Mouse (Mus musculus): Measurements from ENCODE around the gene Mn1. TPM values are rescaled to one million over a fixed set of nuclear protein-coding genes. Genes with fewer than 3 reads are reported as not detected.
A peak's percentile ranks its signal among the peaks of the same experiment; 100 is the strongest.

Mn1 gene
- polyA plus RNA-seq, 1 experiment from 2014 or later, result 1.00 TPM

DNA sequence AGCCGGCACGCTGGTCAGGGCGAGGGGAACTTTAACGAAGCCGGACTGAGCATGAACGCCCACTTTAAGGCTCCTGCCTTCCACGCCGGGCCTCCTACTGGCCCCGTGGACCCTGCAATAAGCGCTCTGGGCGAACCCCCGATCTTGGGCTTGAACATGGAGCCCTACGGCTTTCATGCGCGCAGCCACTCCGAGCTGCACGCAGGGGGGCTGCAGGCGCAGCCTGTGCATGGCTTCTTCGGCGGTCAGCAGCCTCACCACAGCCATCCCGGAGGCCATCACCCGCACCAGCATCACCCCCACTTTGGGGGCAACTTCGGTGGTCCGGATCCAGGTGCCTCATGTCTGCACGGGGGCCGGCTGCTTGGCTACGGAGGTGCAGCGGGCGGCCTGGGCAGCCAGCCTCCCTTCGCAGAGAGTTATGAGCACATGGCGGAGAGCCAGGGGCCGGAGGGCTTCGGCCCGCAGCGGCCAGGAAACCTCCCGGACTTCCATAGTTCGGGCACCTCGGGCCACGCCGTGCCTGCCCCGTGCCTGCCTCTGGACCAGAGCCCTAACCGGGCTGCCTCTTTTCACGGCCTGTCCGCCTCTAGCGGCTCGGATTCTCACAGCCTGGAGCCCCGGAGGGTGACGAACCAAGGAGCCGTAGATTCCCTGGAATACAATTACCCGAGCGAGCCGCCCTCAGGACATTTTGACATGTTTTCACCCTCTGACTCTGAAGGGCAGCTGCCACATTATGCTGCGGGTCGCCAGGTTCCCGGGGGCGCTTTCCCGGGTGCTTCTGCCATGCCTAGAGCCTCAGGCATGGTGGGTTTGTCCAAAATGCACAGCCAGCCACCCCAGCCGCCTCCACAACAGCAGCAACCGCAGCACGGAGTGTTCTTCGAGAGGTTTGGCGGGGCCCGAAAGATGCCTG, 1.3 kb downstream of the Mn1 start:
- Histone ChIP-seq H3K4me3 (ENCODE audit: low read depth, low read length) (peak overlapping the region; percentile 62), H3K36me3 (replicated peaks; ENCODE audit: insufficient read depth, low read length) (no peaks in the 10 kb centered on the region; the same call in 1 of the 2 replicates), H3K9me3 (ENCODE audit: low read length) (no peaks in the 10 kb centered on the region), H3K27me3 (ENCODE audit: insufficient read depth, low read length) (peaks cover 69% of the 10 kb centered on the region), H3K27ac (ENCODE audit: low read depth) (no peak overlapping the region), H3K4me2 (ENCODE audit: low read depth, low read length) (peak overlapping the region; percentile 90), H3K4me1 (ENCODE audit: insufficient read depth) (peaks cover 9% of the 10 kb centered on the region), H3K9ac (replicated peaks) (0 out of 2 replicates have a peak overlapping the region, but pooled peaks have one; percentile 61)
- no peak for TF ChIP-seq EP300 (IDR thresholded peaks at IDR 0.05; ENCODE audit: low read depth)
- TF ChIP-seq CTCF (IDR thresholded peaks at IDR 0.05; ENCODE audit: low read depth), result no peak
- DNase-seq (no peak), ATAC-seq (no peak)
- 7% methylated on average over 48 of the region's 63 CpGs for WGBS (ENCODE audit: insufficient replicate concordance)

DNA sequence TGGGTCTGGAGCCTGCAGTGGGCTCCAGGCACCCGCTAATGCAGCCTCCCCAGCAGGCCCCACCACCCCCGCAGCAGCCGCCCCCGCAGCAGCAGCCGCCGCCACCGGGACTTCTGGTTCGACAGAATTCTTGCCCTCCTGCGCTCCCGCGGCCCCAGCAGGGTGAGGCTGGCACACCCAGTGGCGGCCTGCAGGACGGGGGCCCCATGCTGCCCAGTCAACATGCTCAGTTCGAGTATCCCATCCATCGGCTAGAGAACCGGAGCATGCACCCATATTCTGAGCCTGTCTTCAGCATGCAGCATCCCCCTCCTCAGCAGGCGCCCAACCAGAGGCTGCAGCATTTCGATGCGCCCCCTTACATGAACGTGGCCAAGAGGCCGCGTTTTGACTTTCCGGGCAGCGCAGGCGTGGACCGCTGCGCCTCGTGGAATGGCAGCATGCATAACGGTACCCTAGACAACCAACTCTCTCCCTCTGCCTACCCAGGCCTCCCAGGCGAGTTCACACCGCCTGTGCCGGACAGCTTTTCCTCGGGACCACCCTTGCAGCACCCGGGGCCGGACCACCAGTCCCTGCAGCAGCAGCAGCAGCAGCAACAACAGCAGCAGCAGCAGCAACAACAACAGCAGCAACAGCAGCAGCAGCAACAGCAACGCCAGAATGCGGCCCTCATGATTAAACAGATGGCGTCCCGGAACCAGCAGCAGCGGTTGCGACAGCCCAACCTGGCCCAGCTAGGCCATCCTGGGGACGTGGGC, 2.1 kb downstream of the Mn1 start:
- ATAC-seq (no peak), DNase-seq (no peak)
- Histone ChIP-seq H3K9me3 (ENCODE audit: low read length) (no peaks in the 10 kb centered on the region), H3K36me3 (replicated peaks; ENCODE audit: insufficient read depth, low read length) (no peaks in the 10 kb centered on the region; the same call in 1 of the 2 replicates), H3K27me3 (ENCODE audit: insufficient read depth, low read length) (peaks cover 69% of the 10 kb centered on the region), H3K4me1 (ENCODE audit: insufficient read depth) (peaks cover 10% of the 10 kb centered on the region), H3K4me3 (ENCODE audit: low read depth, low read length) (peak overlapping the region; percentile 6), H3K9ac (replicated peaks) (no peak overlapping the region), H3K4me2 (ENCODE audit: low read depth, low read length) (peak overlapping the region; percentile 90), H3K27ac (ENCODE audit: low read depth) (no peak overlapping the region)
- 27% methylated on average over 41 of the region's 42 CpGs for WGBS (ENCODE audit: insufficient replicate concordance)
- TF ChIP-seq EP300 (IDR thresholded peaks at IDR 0.05; ENCODE audit: low read depth), result no peak
- TF ChIP-seq CTCF (IDR thresholded peaks at IDR 0.05; ENCODE audit: low read depth), result no peak

- Histone ChIP-seq H3K9me3 (ENCODE audit: low read length) (no peaks in the 10 kb centered on the region), H3K36me3 (replicated peaks; ENCODE audit: insufficient read depth, low read length) (no peaks in the 10 kb centered on the region; the same call in 1 of the 2 replicates), H3K9ac (replicated peaks) (no peak overlapping the region), H3K4me3 (ENCODE audit: low read depth, low read length) (peak overlapping the region; percentile 6; the same call in 1 of the 2 replicates), H3K4me1 (ENCODE audit: insufficient read depth) (peaks cover 12% of the 10 kb centered on the region), H3K27me3 (ENCODE audit: insufficient read depth, low read length) (peaks cover 66% of the 10 kb centered on the region), H3K4me2 (ENCODE audit: low read depth, low read length) (peak overlapping the region; percentile 15), H3K27ac (ENCODE audit: low read depth) (no peak overlapping the region)
- TF ChIP-seq CTCF (IDR thresholded peaks at IDR 0.05; ENCODE audit: low read depth) (no peak), EP300 (IDR thresholded peaks at IDR 0.05; ENCODE audit: low read depth) (no peak)
- DNase-seq, result no peak
- no peak for ATAC-seq
- WGBS (ENCODE audit: insufficient replicate concordance), result 17% methylated on average over 53 of the region's 56 CpGs
Measured at GRCm38 (mm10) chr5:111420011-111420691, 3.0 kb downstream of the Mn1 start.

DNA sequence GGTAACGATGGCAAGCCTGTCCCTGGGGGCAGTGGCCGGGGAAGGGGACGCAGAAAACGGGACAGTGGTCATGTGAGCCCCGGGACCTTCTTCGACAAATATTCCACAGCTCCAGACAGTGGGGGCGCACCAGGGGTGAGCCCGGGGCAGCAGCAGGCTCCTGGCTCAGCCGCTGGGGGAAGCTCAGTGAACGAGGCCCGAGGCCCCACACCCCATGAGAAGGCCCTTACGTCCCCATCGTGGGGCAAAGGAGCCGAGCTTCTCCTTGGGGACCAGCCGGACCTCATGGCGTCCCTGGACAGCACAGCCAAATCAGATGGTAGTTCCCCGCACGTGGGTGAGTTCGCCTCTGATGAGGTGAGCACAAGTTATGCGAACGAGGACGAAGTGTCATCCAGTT, 3.7 kb downstream of the Mn1 start:
- no peak for ATAC-seq
- H3K4me3 ChIP-seq (ENCODE audit: low read depth, low read length), result no peak overlapping the region
- no peak overlapping the region for H3K27ac ChIP-seq (ENCODE audit: low read depth)
- H3K36me3 ChIP-seq (replicated peaks; ENCODE audit: insufficient read depth, low read length), result no peaks in the 10 kb centered on the region; the same call in 1 of the 2 replicates
- no peak overlapping the region for H3K9ac ChIP-seq (replicated peaks)
- no peak for TF ChIP-seq EP300 (IDR thresholded peaks at IDR 0.05; ENCODE audit: low read depth)
- no peak for TF ChIP-seq CTCF (IDR thresholded peaks at IDR 0.05; ENCODE audit: low read depth)
- H3K4me1 ChIP-seq (ENCODE audit: insufficient read depth), result peaks cover 12% of the 10 kb centered on the region
- no peak for DNase-seq
- H3K4me2 ChIP-seq (ENCODE audit: low read depth, low read length), result no peak overlapping the region
- WGBS (ENCODE audit: insufficient replicate concordance), result 70% methylated on average over 22 of the region's 22 CpGs
- no peaks in the 10 kb centered on the region for H3K9me3 ChIP-seq (ENCODE audit: low read length)
- peaks cover 59% of the 10 kb centered on the region for H3K27me3 ChIP-seq (ENCODE audit: insufficient read depth, low read length)

GRCm38 (mm10) chr5:111421424-111421823, 4.3 kb downstream of the Mn1 start:
- H3K36me3 ChIP-seq (replicated peaks; ENCODE audit: insufficient read depth, low read length), result no peaks in the 10 kb centered on the region; the same call in 1 of the 2 replicates
- ATAC-seq, result no peak
- no peak overlapping the region for H3K9ac ChIP-seq (replicated peaks)
- no peak overlapping the region for H3K4me3 ChIP-seq (ENCODE audit: low read depth, low read length)
- TF ChIP-seq EP300 (IDR thresholded peaks at IDR 0.05; ENCODE audit: low read depth) (no peak), CTCF (IDR thresholded peaks at IDR 0.05; ENCODE audit: low read depth) (no peak)
- DNase-seq, result no peak
- H3K27ac ChIP-seq (ENCODE audit: low read depth), result no peak overlapping the region
- no peaks in the 10 kb centered on the region for H3K9me3 ChIP-seq (ENCODE audit: low read length)
- peaks cover 53% of the 10 kb centered on the region for H3K27me3 ChIP-seq (ENCODE audit: insufficient read depth, low read length)
- H3K4me1 ChIP-seq (ENCODE audit: insufficient read depth), result peaks cover 12% of the 10 kb centered on the region
- no peak overlapping the region for H3K4me2 ChIP-seq (ENCODE audit: low read depth, low read length)
- 79% methylated on average over 15 of the region's 15 CpGs for WGBS (ENCODE audit: insufficient replicate concordance)

Measured in liver, postnatal 0 days (tissue).